Mouse (Mus musculus): ENCODE measurements around the gene Caskin1. TPM values are rescaled to one million over a fixed set of nuclear protein-coding genes. Genes with fewer than 3 reads are reported as not detected.

Gene Caskin1
- polyA plus RNA-seq, 1 experiment from 2014 or later: 1.4 TPM

DNA sequence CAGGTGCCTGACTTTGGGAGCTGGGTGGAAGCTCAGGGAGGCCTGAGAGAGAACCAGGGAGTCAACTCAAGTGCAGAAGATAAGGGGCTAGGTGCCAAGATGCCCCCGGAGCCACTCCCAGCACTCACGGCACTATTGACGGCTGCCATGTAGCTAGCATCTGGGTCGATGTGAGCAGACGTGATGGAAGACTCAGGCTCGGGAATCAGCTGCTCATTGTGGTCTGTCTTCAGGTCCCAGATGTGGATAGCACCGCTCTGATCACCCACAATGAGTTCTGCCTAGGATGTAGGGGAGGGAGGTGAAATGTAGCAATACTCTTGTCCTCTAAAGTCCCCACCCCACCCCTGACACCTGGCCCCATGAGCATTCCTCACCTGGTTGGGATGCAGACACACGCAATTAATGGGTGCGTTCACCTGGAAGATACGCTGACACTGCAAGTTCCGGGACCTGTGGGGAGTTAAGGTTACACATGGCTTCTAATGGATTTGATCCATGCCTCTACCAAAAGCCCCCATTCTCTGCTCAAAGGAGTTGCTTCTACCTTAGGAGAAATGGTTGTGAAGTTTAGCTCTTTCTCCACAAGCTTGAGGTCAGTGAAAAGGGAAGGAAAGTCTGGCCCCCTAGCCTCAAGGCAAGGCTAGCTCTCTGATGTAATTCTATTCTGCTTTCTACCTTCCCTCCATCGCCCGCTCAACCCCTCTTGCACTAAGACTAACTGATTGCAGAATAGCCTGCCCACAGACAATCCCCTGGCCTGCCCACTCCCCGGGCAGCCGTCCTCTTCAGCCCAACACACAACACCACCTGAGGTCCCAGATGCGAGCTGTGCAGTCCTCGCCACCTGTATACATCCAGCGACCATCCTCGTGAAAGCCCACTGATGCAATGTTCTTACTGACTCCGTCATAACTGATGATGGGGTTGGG lies 11.1 kb upstream of the Caskin1 start:
- H3K9me3 ChIP-seq (ENCODE audit: control insufficient read depth, low read length): no peaks in the 10 kb centered on the region
- peak overlapping the region; percentile 51 for H3K27ac ChIP-seq (ENCODE audit: low read length)
- H3K36me3 ChIP-seq (ENCODE audit: control insufficient read depth, insufficient read depth, low read length): peaks cover 26% of the 10 kb centered on the region
- peak overlapping the region; percentile 88; the same call in 1 of the 2 replicates for H3K4me3 ChIP-seq (ENCODE audit: low read length)
- H3K4me2 ChIP-seq (ENCODE audit: low read depth, low read length): peak overlapping the region; percentile 77
- ATAC-seq: no peak
- WGBS: 91% methylated on average over 20 of the region's 20 CpGs
- H3K4me1 ChIP-seq (ENCODE audit: control insufficient read depth, insufficient read depth, low read length): peaks cover 33% of the 10 kb centered on the region
- H3K27me3 ChIP-seq (replicated peaks; ENCODE audit: control insufficient read depth, insufficient read depth, low read length): no peaks in the 10 kb centered on the region
- peak overlapping the region; percentile 94 for H3K9ac ChIP-seq (ENCODE audit: low read depth, low read length)

DNA sequence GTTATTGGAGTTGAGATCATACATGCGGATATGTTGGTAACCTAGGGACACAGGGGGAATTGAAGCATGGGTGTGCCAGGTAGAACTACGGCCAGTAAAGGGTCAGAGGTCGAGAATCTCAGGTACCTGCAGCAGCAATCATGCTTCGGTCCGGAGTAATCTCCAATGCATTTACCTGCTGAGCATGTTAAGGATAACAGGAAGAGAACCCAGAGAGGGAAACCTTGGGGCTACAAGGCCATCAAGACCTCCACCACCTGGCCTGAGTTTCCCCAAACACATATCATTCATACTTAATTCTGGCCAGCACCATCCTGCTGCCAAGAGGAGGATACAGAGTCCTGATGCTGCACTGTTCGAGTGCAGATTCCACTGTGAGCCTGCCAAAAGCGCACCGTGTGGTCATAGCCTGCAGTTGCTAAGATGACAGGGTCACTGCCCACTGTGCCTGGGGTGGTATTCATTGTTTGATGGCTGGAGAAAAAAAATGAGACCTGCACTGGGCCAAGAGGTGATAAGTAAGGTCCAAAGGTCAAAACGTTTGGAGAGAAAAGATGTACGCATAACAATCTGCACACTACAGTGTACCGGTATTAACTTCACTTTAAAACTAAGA lies 10.3 kb upstream of the Caskin1 start:
- peak overlapping the region; percentile 51; the same call in 1 of the 2 replicates for H3K27ac ChIP-seq (ENCODE audit: low read length)
- H3K9me3 ChIP-seq (ENCODE audit: control insufficient read depth, low read length): no peaks in the 10 kb centered on the region
- peak overlapping the region; percentile 88 for H3K4me3 ChIP-seq (ENCODE audit: low read length)
- H3K36me3 ChIP-seq (ENCODE audit: control insufficient read depth, insufficient read depth, low read length): peaks cover 26% of the 10 kb centered on the region
- WGBS: 31% methylated on average over 11 of the region's 11 CpGs
- H3K27me3 ChIP-seq (replicated peaks; ENCODE audit: control insufficient read depth, insufficient read depth, low read length): no peaks in the 10 kb centered on the region
- H3K4me1 ChIP-seq (ENCODE audit: control insufficient read depth, insufficient read depth, low read length): peaks cover 28% of the 10 kb centered on the region
- peak overlapping the region; percentile 77 for H3K4me2 ChIP-seq (ENCODE audit: low read depth, low read length)
- ATAC-seq: peak; percentile 43
- H3K9ac ChIP-seq (ENCODE audit: low read depth, low read length): peak overlapping the region; percentile 94

GRCm38 (mm10) chr17:24478663-24479380 lies 9.6 kb upstream of the Caskin1 start, which contains the start of gene Mlst8:
TSS of gene Mlst8 (minus strand) at chr17:24479078.
- Histone ChIP-seq H3K4me2 (ENCODE audit: low read depth, low read length) (peak within 1 kb of the TSS; percentile 77), H3K27ac (ENCODE audit: low read length) (peak within 1 kb of the TSS; percentile 94), H3K27me3 (replicated peaks; ENCODE audit: control insufficient read depth, insufficient read depth, low read length) (no peaks in the 10 kb centered on the region), H3K36me3 (ENCODE audit: control insufficient read depth, insufficient read depth, low read length) (peaks cover 26% of the 10 kb centered on the region), H3K4me1 (ENCODE audit: control insufficient read depth, insufficient read depth, low read length) (peaks cover 22% of the 10 kb centered on the region), H3K9me3 (ENCODE audit: control insufficient read depth, low read length) (no peaks in the 10 kb centered on the region), H3K4me3 (ENCODE audit: low read length) (peak within 1 kb of the TSS; percentile 88), H3K9ac (ENCODE audit: low read depth, low read length) (peak within 1 kb of the TSS; percentile 94)
- peak; percentile 93 for ATAC-seq
- under 1% methylated on average over 48 of the region's 48 CpGs for WGBS

- H3K4me2 ChIP-seq (ENCODE audit: low read depth, low read length): peak overlapping the region; percentile 46
- H3K27ac ChIP-seq (ENCODE audit: low read length): peak overlapping the region; percentile 45; the same call in 1 of the 2 replicates
- WGBS: 24% methylated on average over 1 of the region's 1 CpGs
- peaks cover 21% of the 10 kb centered on the region for H3K36me3 ChIP-seq (ENCODE audit: control insufficient read depth, insufficient read depth, low read length)
- no peak overlapping the region for H3K9ac ChIP-seq (ENCODE audit: low read depth, low read length)
- no peaks in the 10 kb centered on the region for H3K27me3 ChIP-seq (replicated peaks; ENCODE audit: control insufficient read depth, insufficient read depth, low read length)
- no peaks in the 10 kb centered on the region for H3K9me3 ChIP-seq (ENCODE audit: control insufficient read depth, low read length)
- no peak for ATAC-seq
- peaks cover 16% of the 10 kb centered on the region for H3K4me1 ChIP-seq (ENCODE audit: control insufficient read depth, insufficient read depth, low read length)
- H3K4me3 ChIP-seq (ENCODE audit: low read length): peak overlapping the region; percentile 88
Observed at GRCm38 (mm10) chr17:24479431-24479830, 9.0 kb upstream of the Caskin1 start.

GRCm38 (mm10) chr17:24480201-24480826 lies 8.1 kb upstream of the Caskin1 start:
- H3K9me3 ChIP-seq (ENCODE audit: control insufficient read depth, low read length): no peaks in the 10 kb centered on the region
- H3K4me3 ChIP-seq (ENCODE audit: low read length): no peak overlapping the region
- no peak overlapping the region; the same call in 1 of the 2 replicates for H3K9ac ChIP-seq (ENCODE audit: low read depth, low read length)
- 0 out of 2 replicates have a peak, but pooled peaks cover 2% of the 10 kb centered on the region for H3K27me3 ChIP-seq (replicated peaks; ENCODE audit: control insufficient read depth, insufficient read depth, low read length)
- ATAC-seq: no peak
- H3K4me2 ChIP-seq (ENCODE audit: low read depth, low read length): 0 out of 2 replicates have a peak overlapping the region, but pooled peaks have one; percentile 12
- peaks cover 17% of the 10 kb centered on the region for H3K36me3 ChIP-seq (ENCODE audit: control insufficient read depth, insufficient read depth, low read length)
- peaks cover 16% of the 10 kb centered on the region for H3K4me1 ChIP-seq (ENCODE audit: control insufficient read depth, insufficient read depth, low read length)
- WGBS: 49% methylated on average over 3 of the region's 3 CpGs
- H3K27ac ChIP-seq (ENCODE audit: low read length): peak overlapping the region; percentile 54; the same call in 1 of the 2 replicates

DNA sequence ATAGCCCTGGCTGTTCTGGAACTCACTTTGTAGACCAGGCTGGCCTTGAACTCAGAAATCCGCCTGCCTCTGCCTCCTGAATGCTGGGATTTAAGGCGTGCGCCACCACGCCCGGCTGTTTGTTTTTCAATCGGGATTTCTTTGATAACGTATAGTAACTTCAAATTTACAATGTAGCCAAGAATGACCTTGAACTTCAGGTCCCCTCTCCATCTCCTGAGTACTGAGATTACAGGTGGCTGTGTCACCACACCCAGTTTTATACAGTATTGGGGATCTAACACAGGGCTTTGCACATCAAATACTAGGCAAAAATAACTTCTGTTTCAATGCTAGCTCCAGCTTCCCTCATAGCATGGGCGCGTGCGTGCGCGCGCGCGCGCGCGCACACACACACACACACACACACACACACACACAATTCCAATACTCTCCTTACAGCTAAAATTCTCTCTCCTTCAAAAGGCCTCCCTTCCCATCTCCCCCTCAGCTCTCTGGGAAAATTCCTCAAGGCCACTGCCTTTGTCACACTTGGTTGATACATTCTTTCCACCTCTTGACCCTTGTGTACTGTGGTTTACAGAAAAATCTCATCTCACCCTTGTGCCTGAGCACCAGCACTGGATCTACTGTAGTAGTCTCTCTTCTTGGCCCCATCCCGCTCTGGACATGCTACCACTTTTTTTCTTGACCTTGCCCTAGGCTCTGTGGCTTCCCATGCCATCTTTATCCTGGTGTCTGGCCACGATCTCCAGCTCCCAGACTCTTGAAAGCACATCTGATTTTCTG lies 7.2 kb upstream of the Caskin1 start:
- Histone ChIP-seq H3K9ac (ENCODE audit: low read depth, low read length) (no peak overlapping the region; the same call in 1 of the 2 replicates), H3K4me3 (ENCODE audit: low read length) (no peak overlapping the region), H3K9me3 (ENCODE audit: control insufficient read depth, low read length) (no peaks in the 10 kb centered on the region), H3K36me3 (ENCODE audit: control insufficient read depth, insufficient read depth, low read length) (peaks cover 9% of the 10 kb centered on the region), H3K4me1 (ENCODE audit: control insufficient read depth, insufficient read depth, low read length) (peaks cover 18% of the 10 kb centered on the region), H3K4me2 (ENCODE audit: low read depth, low read length) (no peak overlapping the region), H3K27me3 (replicated peaks; ENCODE audit: control insufficient read depth, insufficient read depth, low read length) (0 out of 2 replicates have a peak, but pooled peaks cover 2% of the 10 kb centered on the region), H3K27ac (ENCODE audit: low read length) (no peak overlapping the region)
- WGBS: 89% methylated on average over 20 of the region's 20 CpGs
- ATAC-seq: no peak

- Histone ChIP-seq H3K27ac (ENCODE audit: low read length) (no peak overlapping the region), H3K27me3 (replicated peaks; ENCODE audit: control insufficient read depth, insufficient read depth, low read length) (peaks cover 15% of the 10 kb centered on the region), H3K9ac (ENCODE audit: low read depth, low read length) (no peak overlapping the region), H3K36me3 (ENCODE audit: control insufficient read depth, insufficient read depth, low read length) (no peaks in the 10 kb centered on the region), H3K4me3 (ENCODE audit: low read length) (no peak overlapping the region), H3K4me1 (ENCODE audit: control insufficient read depth, insufficient read depth, low read length) (peaks cover 19% of the 10 kb centered on the region), H3K4me2 (ENCODE audit: low read depth, low read length) (no peak overlapping the region), H3K9me3 (ENCODE audit: control insufficient read depth, low read length) (no peaks in the 10 kb centered on the region)
- WGBS: 85% methylated on average over 3 of the region's 3 CpGs
- ATAC-seq: no peak
Observed at GRCm38 (mm10) chr17:24483495-24483894, 4.9 kb upstream of the Caskin1 start.

- Histone ChIP-seq H3K9me3 (ENCODE audit: control insufficient read depth, low read length) (no peaks in the 10 kb centered on the region), H3K27me3 (replicated peaks; ENCODE audit: control insufficient read depth, insufficient read depth, low read length) (peaks cover 22% of the 10 kb centered on the region), H3K27ac (ENCODE audit: low read length) (no peak overlapping the region), H3K36me3 (ENCODE audit: control insufficient read depth, insufficient read depth, low read length) (no peaks in the 10 kb centered on the region), H3K4me1 (ENCODE audit: control insufficient read depth, insufficient read depth, low read length) (peaks cover 21% of the 10 kb centered on the region), H3K4me2 (ENCODE audit: low read depth, low read length) (no peak overlapping the region), H3K4me3 (ENCODE audit: low read length) (no peak overlapping the region), H3K9ac (ENCODE audit: low read depth, low read length) (peak overlapping the region; percentile 37; the same call in 1 of the 2 replicates)
- 56% methylated on average over 11 of the region's 11 CpGs for WGBS
- ATAC-seq: no peak
Observed at GRCm38 (mm10) chr17:24485090-24485860, 3.1 kb upstream of the Caskin1 start.
